Mouse (Mus musculus) olfactory bulb, adult 2 months (tissue): ENCODE data around the gene Map3k11.

Experiments
- CTCF ChIP-seq: fragments of 200-500 bp; IDR thresholded peaks from 2 replicates; pipeline ENCODE4 v1.5.1; 2012; ENCODE audit warnings: low read depth, mild to moderate bottlenecking, low read length, moderate library complexity; ENCODE audit not compliant: insufficient read depth
- POLR2A ChIP-seq: fragments of 200-500 bp; IDR thresholded peaks from 2 replicates; pipeline ENCODE4 v1.6.1; 2012; ENCODE audit warnings: mild to moderate bottlenecking, low read depth, low read length, moderate library complexity; ENCODE audit not compliant: insufficient read depth

- TF ChIP-seq CTCF = no peak
- TF ChIP-seq POLR2A = no peak
These were observed 28.4 kb downstream of the Map3k11 start for GRCm38 (mm10) chr19:5716955-5717354.
